Comparison of ENCODE assay signal across 8 mouse cellular contexts in genomic region chr7:79275345-79275744, GRCm38 (mm10). TPM values are rescaled to one million over a fixed set of nuclear protein-coding genes. Genes with fewer than 3 reads are reported as not detected.
DNase-seq lines count a peak whose midpoint lies in the region; ATAC-seq and TF ChIP-seq lines count a peak whose summit lies in the region.

No protein-coding gene starts in this region.

- H3K27ac ChIP-seq in forebrain, embryonic 15.5 days (replicated peaks): peak overlapping the region; percentile 32; the same call in 1 of the 2 replicates
- H3K27ac ChIP-seq in intestine, postnatal 0 days (ENCODE audit: low read depth, low read length): no peak overlapping the region
- H3K27ac ChIP-seq in neural tube, embryonic 12.5 days: no peak overlapping the region

- no peak for ATAC-seq in forebrain, embryonic 15.5 days (replicated peaks)
- no peak for ATAC-seq in intestine, postnatal 0 days
- ATAC-seq in neural tube, embryonic 12.5 days (ENCODE audit: low FRiP score, low read depth): no peak

- peak overlapping the region; percentile 66 for H3K4me2 ChIP-seq in forebrain, embryonic 15.5 days (replicated peaks)
- peak overlapping the region; percentile 81 for H3K4me2 ChIP-seq in intestine, postnatal 0 days (replicated peaks; ENCODE audit: low read depth)
- H3K4me2 ChIP-seq in neural tube, embryonic 12.5 days (replicated peaks): peak overlapping the region; percentile 81

- TF ChIP-seq CTCF in intestine, postnatal 0 days (IDR thresholded peaks at IDR 0.05; ENCODE audit: low read depth): no peak

- peak; percentile 34 for DNase-seq in cerebellum, adult 9-11 months
- DNase-seq in cerebellum, postnatal 4 days (ENCODE audit: low spot score in 2 of 2): no peak
- peak; percentile 80 for DNase-seq in CD4-positive helper T cell, adult 2 months (ENCODE audit: low read depth, low spot score)
- DNase-seq in adrenal gland, postnatal 10 days: no peak
- DNase-seq in testis, postnatal 10 days (ENCODE audit: low spot score): no peak

- H3K9me3 ChIP-seq in forebrain, embryonic 15.5 days: no peaks in the 10 kb centered on the region
- H3K9me3 ChIP-seq in intestine, postnatal 0 days (ENCODE audit: control insufficient read depth): no peaks in the 10 kb centered on the region
- H3K9me3 ChIP-seq in neural tube, embryonic 12.5 days: no peaks in the 10 kb centered on the region

- H3K4me3 ChIP-seq in forebrain, embryonic 15.5 days: peak overlapping the region; percentile 71
- H3K4me3 ChIP-seq in intestine, postnatal 0 days (ENCODE audit: low read depth, low read length): peak overlapping the region; percentile 96
- H3K4me3 ChIP-seq in neural tube, embryonic 12.5 days: peak overlapping the region; percentile 5; the same call in 1 of the 2 replicates

- H3K36me3 ChIP-seq in forebrain, embryonic 15.5 days: no peaks in the 10 kb centered on the region
- no peaks in the 10 kb centered on the region for H3K36me3 ChIP-seq in intestine, postnatal 0 days (ENCODE audit: control insufficient read depth, insufficient read depth)
- no peaks in the 10 kb centered on the region for H3K36me3 ChIP-seq in neural tube, embryonic 12.5 days

- no peaks in the 10 kb centered on the region for H3K27me3 ChIP-seq in forebrain, embryonic 15.5 days
- H3K27me3 ChIP-seq in intestine, postnatal 0 days (replicated peaks; ENCODE audit: control insufficient read depth, insufficient read depth, low read length): no peaks in the 10 kb centered on the region
- H3K27me3 ChIP-seq in neural tube, embryonic 12.5 days (replicated peaks): no peaks in the 10 kb centered on the region

- peaks cover 55% of the 10 kb centered on the region for H3K4me1 ChIP-seq in forebrain, embryonic 15.5 days
- peaks cover 12% of the 10 kb centered on the region for H3K4me1 ChIP-seq in intestine, postnatal 0 days (replicated peaks; ENCODE audit: control insufficient read depth, insufficient read depth, low read length)
- peaks cover 48% of the 10 kb centered on the region for H3K4me1 ChIP-seq in neural tube, embryonic 12.5 days

- 54% methylated on average over 11 of the region's 11 CpGs for whole genome bisulfite sequencing in forebrain, embryonic 15.5 days
- WGBS in intestine, postnatal 0 days: 39% methylated on average over 11 of the region's 11 CpGs
- 45% methylated on average over 11 of the region's 11 CpGs for WGBS in neural tube, embryonic 12.5 days

- H3K9ac ChIP-seq in forebrain, embryonic 15.5 days (replicated peaks): peak overlapping the region; percentile 25; the same call in 1 of the 2 replicates
- no peak overlapping the region for H3K9ac ChIP-seq in intestine, postnatal 0 days (ENCODE audit: low read depth, low read length)
- peak overlapping the region; percentile 38; the same call in 1 of the 2 replicates for H3K9ac ChIP-seq in neural tube, embryonic 12.5 days

RNA-seq across cellular contexts. Expression of gene Abhd2, which starts 2.3 kb away (rescaled TPM):
- 23.1 and 24.0 TPM in 2 replicates for polyA plus RNA-seq in forebrain, embryonic 15.5 days (2015; fragmentation: Nextera tagmentation; extraction: Ambion mirVana)
- 34.8 and 36.2 TPM in 2 replicates for polyA plus RNA-seq in intestine, postnatal 0 days (2015; fragmentation: Nextera tagmentation; extraction: Ambion mirVana)
- polyA plus RNA-seq in neural tube, embryonic 12.5 days (2016; fragmentation: Nextera tagmentation; extraction: Ambion mirVana): 12.8 and 12.9 TPM in 2 replicates
- total RNA-seq in adrenal gland, postnatal 10 days (2021): 100 to 1,000 TPM; 247 to 382 TPM

Comparison
In these comparisons a context has a peak if more than half of its experiments do, and no peak if none do; other contexts are left out.
1. DNase-seq: peak in cerebellum, adult 9-11 months (single experiment) and CD4-positive helper T cell, adult 2 months (single experiment); none in cerebellum, postnatal 4 days (0 of 2), adrenal gland, postnatal 10 days (single experiment) and testis, postnatal 10 days (single experiment).
2. H3K4me3 ChIP-seq: peak in every context shown above with its lines; median percentile 96 in intestine, postnatal 0 days; 71 in forebrain, embryonic 15.5 days; 5 in neural tube, embryonic 12.5 days.
3. Peak in every context shown above with its lines, with median percentiles within 50 percentile points of each other: H3K4me2 ChIP-seq.